13 mouse cellular contexts compared by ENCODE assay signal in the genomic region with DNA sequence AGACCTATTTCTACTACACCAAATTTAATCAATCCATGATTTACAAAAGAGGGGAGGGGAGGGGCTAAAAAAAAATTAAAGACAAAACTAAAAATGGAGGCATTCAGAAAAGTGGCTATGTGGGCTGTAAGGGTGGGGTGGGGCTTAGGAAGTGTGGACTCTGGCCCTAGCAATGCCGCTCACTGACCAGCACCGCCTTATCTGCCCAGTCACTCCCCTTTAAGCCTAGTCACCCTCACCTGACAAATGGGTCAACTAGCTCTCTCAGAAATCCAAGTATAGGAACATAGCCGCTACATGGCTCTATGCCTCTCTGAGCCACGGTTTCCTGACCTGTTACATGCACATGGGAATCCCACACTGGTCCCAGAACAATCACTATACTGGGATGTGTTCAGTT. TPM values are rescaled to one million over a fixed set of nuclear protein-coding genes. Genes with fewer than 3 reads are reported as not detected.
A peak's percentile ranks its signal among the peaks of the same experiment; 100 is the strongest.
DNase-seq lines count a peak whose midpoint lies in the region; ATAC-seq and TF ChIP-seq lines count a peak whose summit lies in the region.
"Had no signal": no experiment of that assay in that cellular context is flagged by ENCODE, and none has a peak within 500 bp of the region (broad histone marks: within the 10 kb centered on the region; RNA-seq: fewer than 3 reads in every experiment).

No protein-coding gene starts in this region.

- no peak for TF ChIP-seq CTCF in heart, adult 2 months (IDR thresholded peaks at IDR 0.05)

- peaks cover 11% of the 10 kb centered on the region for H3K79me2 ChIP-seq in heart, adult 2 months (replicated peaks; ENCODE audit: control insufficient read depth, insufficient read depth, low read length)

- WGBS in heart, adult 2 months: 57% methylated on average over 4 of the region's 4 CpGs
- 89% methylated on average over 4 of the region's 4 CpGs for whole genome bisulfite sequencing in kidney, embryonic 15.5 days
- 97% methylated on average over 4 of the region's 4 CpGs for WGBS in hindbrain, embryonic 14.5 days

- no peak for TF ChIP-seq EP300 in heart, adult 2 months (IDR thresholded peaks at IDR 0.05; ENCODE audit: insufficient read depth, low read depth, low read length)

- no peak for TF ChIP-seq POLR2A in heart, adult 2 months (IDR thresholded peaks at IDR 0.05; ENCODE audit: insufficient read depth, low read depth, low read length)

- H3K9ac ChIP-seq in heart, adult 2 months (ENCODE audit: low read depth, low read length): no peak overlapping the region
- no peak overlapping the region for H3K9ac ChIP-seq in kidney, embryonic 15.5 days
- H3K9ac ChIP-seq in hindbrain, embryonic 14.5 days: no peak overlapping the region
- H3K9ac ChIP-seq: embryonic facial prominence, embryonic 12.5 days; forebrain, embryonic 13.5 days had no signal

- intact Hi-C loops in heart, adult 2 months (cut with DNase I): loop anchor here (1.0 to 2.0 kb wide), 2 partner anchors 13 to 24 kb away; no protein-coding TSS in a partner anchor

- H3K27ac ChIP-seq in heart, adult 2 months: peak overlapping the region; percentile 86
- H3K27ac ChIP-seq in kidney, embryonic 15.5 days: peak overlapping the region; percentile 75
- H3K27ac ChIP-seq in hindbrain, embryonic 14.5 days: no peak overlapping the region
- H3K27ac ChIP-seq: embryonic facial prominence, embryonic 12.5 days had no signal

- H3K36me3 ChIP-seq in heart, adult 2 months (ENCODE audit: control insufficient read depth, insufficient read depth, low read length): peaks cover 11% of the 10 kb centered on the region
- no peaks in the 10 kb centered on the region for H3K36me3 ChIP-seq in kidney, embryonic 15.5 days
- H3K36me3 ChIP-seq in megakaryocyte, embryonic 14.5 days (replicated peaks; ENCODE audit: low read length): peaks cover 63% of the 10 kb centered on the region
- no peaks in the 10 kb centered on the region for H3K36me3 ChIP-seq in hindbrain, embryonic 14.5 days (replicated peaks; ENCODE audit: control insufficient read depth, insufficient read depth)
- H3K36me3 ChIP-seq: embryonic facial prominence, embryonic 12.5 days had no signal

- H3K4me3 ChIP-seq in heart, adult 2 months: no peak overlapping the region
- H3K4me3 ChIP-seq in kidney, embryonic 15.5 days (replicated peaks): no peak overlapping the region
- peak overlapping the region; percentile 73 for H3K4me3 ChIP-seq in megakaryocyte, embryonic 14.5 days (replicated peaks)
- H3K4me3 ChIP-seq in hindbrain, embryonic 14.5 days (replicated peaks; ENCODE audit: low read length): no peak overlapping the region
- H3K4me3 ChIP-seq: embryonic facial prominence, embryonic 12.5 days; forebrain, embryonic 13.5 days had no signal

- no peak for ATAC-seq in kidney, embryonic 15.5 days (replicated peaks; ENCODE audit: low FRiP score)
- ATAC-seq in megakaryocyte, adult 5-6 weeks (ENCODE audit: poor library complexity, severe bottlenecking): no peak
- ATAC-seq in hindbrain, embryonic 14.5 days (ENCODE audit: low FRiP score): no peak
- ATAC-seq: forebrain, embryonic 13.5 days had no signal

- H3K9me3 ChIP-seq in kidney, embryonic 15.5 days (replicated peaks): no peaks in the 10 kb centered on the region
- no peaks in the 10 kb centered on the region for H3K9me3 ChIP-seq in megakaryocyte, embryonic 14.5 days
- H3K9me3 ChIP-seq in hindbrain, embryonic 14.5 days (ENCODE audit: control insufficient read depth, low read length): no peaks in the 10 kb centered on the region
- H3K9me3 ChIP-seq: embryonic facial prominence, embryonic 12.5 days; forebrain, embryonic 13.5 days had no signal

- H3K27me3 ChIP-seq in heart, adult 2 months (ENCODE audit: control insufficient read depth, insufficient read depth, low read length): no peaks in the 10 kb centered on the region
- H3K27me3 ChIP-seq in kidney, embryonic 15.5 days: no peaks in the 10 kb centered on the region
- no peaks in the 10 kb centered on the region for H3K27me3 ChIP-seq in megakaryocyte, embryonic 14.5 days (replicated peaks)
- H3K27me3 ChIP-seq in hindbrain, embryonic 14.5 days (ENCODE audit: control insufficient read depth, insufficient read depth, low read length): no peaks in the 10 kb centered on the region
- H3K27me3 ChIP-seq: embryonic facial prominence, embryonic 12.5 days; forebrain, embryonic 13.5 days had no signal

- peak in 1 of 2 experiments; percentile 14 for DNase-seq in heart, adult 2 months
- no peak for DNase-seq in heart, adult 11 months
- DNase-seq in kidney, postnatal 25 days: no peak
- peak; percentile 56 for DNase-seq in yolk sac, embryonic 10.5 days (ENCODE audit: low spot score)
- DNase-seq in hindbrain, embryonic 14.5 days (ENCODE audit: low spot score): no peak
- DNase-seq: kidney, adult 11 months; lung, adult 18-20 months; thymus, postnatal 36 days had no signal

- peaks cover 46% of the 10 kb centered on the region for H3K4me1 ChIP-seq in heart, adult 2 months (ENCODE audit: control insufficient read depth, insufficient read depth, low read length)
- peaks cover 55% of the 10 kb centered on the region for H3K4me1 ChIP-seq in kidney, embryonic 15.5 days
- H3K4me1 ChIP-seq in megakaryocyte, embryonic 14.5 days: peaks cover 90% of the 10 kb centered on the region
- 0 out of 2 replicates have a peak, but pooled peaks cover 19% of the 10 kb centered on the region for H3K4me1 ChIP-seq in hindbrain, embryonic 14.5 days (replicated peaks; ENCODE audit: control insufficient read depth, insufficient read depth, low read length)

- H3K4me2 ChIP-seq in kidney, embryonic 15.5 days: no peak overlapping the region
- no peak overlapping the region for H3K4me2 ChIP-seq in hindbrain, embryonic 14.5 days (replicated peaks)
- H3K4me2 ChIP-seq: embryonic facial prominence, embryonic 12.5 days; forebrain, embryonic 13.5 days had no signal

RNA-seq across cellular contexts. Expression of a gene that starts 26.7 kb away (rescaled TPM):
- 10 to 100 TPM; 22.0 to 26.9 TPM for total RNA-seq in heart, adult 2 months (2021)
- 22.5 and 25.7 TPM in 2 replicates for polyA plus RNA-seq in heart, adult 2 months (2012; rRNA removed)
- polyA plus RNA-seq in kidney, embryonic 15.5 days (2015; fragmentation: Nextera tagmentation; extraction: Ambion mirVana): 22.0 and 22.5 TPM in 2 replicates
- polyA plus RNA-seq in megakaryocyte, embryonic 14.5 days (2012; ENCODE audit: insufficient read depth, low replicate concordance): 22.1 and 77.4 TPM in 2 replicates
- 21.7 and 26.3 TPM in 2 replicates for total RNA-seq in megakaryocyte, adult 5-6 weeks (2015)
- total RNA-seq in megakaryocyte, adult 5-6 weeks (2017): 11.3 and 18.9 TPM in 2 replicates
- polyA plus RNA-seq in hindbrain, embryonic 14.5 days (2014; fragmentation: Nextera tagmentation; extraction: Ambion mirVana): 13.3 and 16.6 TPM in 2 replicates
